Mouse (Mus musculus): ENCODE data around the gene Gm1123. TPM values are rescaled to one million over a fixed set of nuclear protein-coding genes. Genes with fewer than 3 reads are reported as not detected.

Gene Gm1123
- polyA plus RNA-seq (2012; rRNA removed), result 91.2 and 108 TPM in 2 replicates

DNA sequence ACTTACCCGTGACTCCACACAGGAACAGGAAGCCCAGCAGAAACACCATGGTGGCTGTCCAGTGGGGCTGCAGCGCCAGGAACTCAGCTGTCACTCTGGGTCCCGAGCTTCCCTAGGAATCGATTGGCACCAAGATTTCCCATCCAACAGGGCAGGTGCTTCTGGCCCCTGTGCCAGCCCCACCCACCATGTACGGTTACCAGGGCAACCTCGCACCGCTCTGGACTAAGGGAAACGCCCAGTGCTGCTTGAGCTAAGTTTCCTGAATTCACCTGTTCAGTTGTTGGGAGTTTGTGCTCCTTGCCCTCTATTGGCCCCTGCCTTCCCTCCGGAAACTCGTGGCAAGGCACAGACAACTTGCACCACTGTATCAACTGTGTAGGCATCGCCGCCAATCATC lies at the start of gene Gm1123:
Gene Gm1123 (minus strand): TSS at position 141 of the 400 bp plus-strand sequence.

DNA sequence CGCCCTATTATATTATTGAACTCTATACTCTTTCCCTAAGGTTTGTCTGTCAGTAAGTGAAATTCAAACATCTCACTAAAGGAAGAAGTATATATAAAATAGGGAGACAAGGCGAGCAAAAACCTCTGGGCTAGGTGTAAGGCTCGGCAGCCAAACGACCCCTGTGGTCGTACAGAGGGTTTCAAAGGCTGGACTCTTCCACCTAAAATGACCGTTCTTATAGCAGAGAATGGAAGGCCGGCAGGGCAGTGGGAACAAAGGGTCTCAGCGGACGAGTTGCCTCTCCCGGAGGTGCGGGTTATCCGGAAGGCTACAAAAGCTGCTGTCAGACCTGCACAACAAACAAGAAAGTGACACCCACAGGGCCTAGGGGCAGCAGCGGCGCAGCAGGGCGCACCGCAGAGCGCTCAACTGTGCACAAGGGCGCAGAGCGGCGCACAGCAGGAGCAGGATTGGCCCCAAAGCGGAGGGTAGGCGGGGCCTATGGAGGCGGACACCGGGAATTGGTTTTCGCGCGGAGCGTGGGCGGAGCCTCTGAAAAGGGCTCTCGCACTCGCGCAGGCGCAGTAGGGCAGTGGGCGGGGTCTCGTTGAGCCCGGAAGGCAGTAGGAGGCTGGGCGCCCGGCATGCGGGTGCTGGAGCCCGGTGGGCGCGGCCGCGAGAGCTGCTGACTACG lies 49.6 kb downstream of the Gm1123 start, which contains the start of gene Faim:
Gene Faim (plus strand): TSS at position 574 of the 676 bp plus-strand sequence.

Other genes with a start within 250 kb of the Gm1123 start
- gene Prr23a1, start 193.2 kb downstream of the Gm1123 start, polyA plus RNA-seq (2012; rRNA removed), result not detected in 2 replicates
- not detected in 2 replicates for gene Prr23a2, start 179.2 kb downstream of the Gm1123 start, polyA plus RNA-seq (2012; rRNA removed)
- gene Prr23a3, start 170.9 kb downstream of the Gm1123 start, polyA plus RNA-seq (2012; rRNA removed), result not detected in 2 replicates
- gene 7420426K07Rik, start 132.6 kb downstream of the Gm1123 start, polyA plus RNA-seq (2012; rRNA removed), result not detected in 2 replicates
- gene Foxl2, start 80.4 kb downstream of the Gm1123 start, polyA plus RNA-seq (2012; rRNA removed), result not detected in 2 replicates
- gene Faim, start 49.3 kb downstream of the Gm1123 start, polyA plus RNA-seq (2012; rRNA removed), result 2.5 and 2.7 TPM in 2 replicates
- gene Pik3cb, start 104.9 kb upstream of the Gm1123 start, polyA plus RNA-seq (2012; rRNA removed), result 1.4 and 2.1 TPM in 2 replicates
- gene Faiml, start 201.5 kb upstream of the Gm1123 start, polyA plus RNA-seq (2012; rRNA removed), result not detected in 2 replicates
- gene Cep70, start 207.7 kb upstream of the Gm1123 start, polyA plus RNA-seq (2012; rRNA removed), result 0.74 and 0.76 TPM in 2 replicates